Mouse (Mus musculus) kidney, adult 2 months (tissue): ENCODE measurements at regions not wholly inside any gene's neighbourhood (a gene's known extent, or its start where the extent isn't known, plus 50 kb on each side); places are given as distances from the start of the nearest gene placed in this dataset.

ENCODE experiments used
- CTCF ChIP-seq: fragments of 200-500 bp; conservative IDR thresholded peaks from 2 replicates; pipeline ENCODE4 v1.5.1; 2011; ENCODE audit warnings: low read depth, mild to moderate bottlenecking, control low read depth, low read length, moderate library complexity, mixed read lengths; ENCODE audit not compliant: insufficient read depth, insufficient read length
- POLR2A ChIP-seq: fragments of 200-500 bp; IDR thresholded peaks from one replicate; pipeline ENCODE4 v1.6.1; 2011; ENCODE audit warnings: low read depth, low read length, control low read depth

DNA sequence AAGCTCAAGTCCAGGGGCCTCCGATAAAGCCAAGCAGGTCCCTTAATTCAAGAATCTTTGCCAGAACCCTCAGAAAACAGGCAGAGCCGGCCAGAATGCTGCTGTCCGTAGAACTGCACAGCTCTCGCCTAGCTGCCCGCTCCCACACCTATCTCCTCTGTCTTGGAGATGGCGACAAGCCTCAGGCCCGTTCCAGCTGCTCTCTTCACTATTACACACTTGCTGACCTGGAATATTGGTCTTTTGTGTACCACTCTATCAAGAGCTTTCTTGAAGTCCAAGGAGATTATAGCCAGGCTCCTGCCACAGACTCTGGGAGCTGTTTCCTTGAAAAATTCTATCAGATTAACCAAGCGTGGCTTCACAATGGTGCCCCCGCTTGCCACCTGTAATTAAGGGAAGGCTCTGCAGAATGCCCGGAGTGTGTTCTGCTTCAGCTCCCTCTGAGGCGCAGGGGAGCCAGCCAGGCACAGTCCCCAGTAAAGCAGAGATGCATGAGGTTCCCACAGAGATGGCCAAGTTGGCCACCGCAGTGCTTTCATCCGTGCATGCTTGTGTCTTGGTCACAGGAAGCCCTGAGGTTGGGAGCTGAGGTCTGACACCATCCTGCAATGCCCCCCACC lies 496.8 kb downstream of the Cdh26 start:
- no peak for TF ChIP-seq CTCF
- no peak for TF ChIP-seq POLR2A
